Mouse (Mus musculus) c-Kit-negative CD71-positive TER-119-positive erythroid progenitor cells, embryonic 14.5 days (primary cell): Measurements from ENCODE around the gene Mgp.
"Not testable (repeated sequence)": the region's sequence is repeated elsewhere in the genome, so short reads cannot be mapped to it uniquely, and the experiment has no call there.

Experiments
- DNase-seq: peaks from one replicate; pipeline ENCODE4 v3.0.0-alpha.2; 2013; ENCODE audit warnings: low read depth, low spot score

Gene Mgp

GRCm38 (mm10) chr6:136898222-136898621 is 22.6 kb upstream of the Mgp start:
- DNase-seq: no peak

- DNase-seq: no peak
These were observed 22.2 kb upstream of the Mgp start for GRCm38 (mm10) chr6:136897789-136898188.

- DNase-seq: no peak
These were observed 19.1 kb upstream of the Mgp start for GRCm38 (mm10) chr6:136894532-136895339.

- DNase-seq: no peak
These were observed 16.4 kb upstream of the Mgp start for GRCm38 (mm10) chr6:136892002-136892401.

- DNase-seq: no peak
These were observed 13.9 kb upstream of the Mgp start for GRCm38 (mm10) chr6:136889554-136889953.

GRCm38 (mm10) chr6:136889067-136889466 is 13.4 kb upstream of the Mgp start:
- DNase-seq: no peak

GRCm38 (mm10) chr6:136887854-136888253 is 12.2 kb upstream of the Mgp start:
- DNase-seq: no peak

GRCm38 (mm10) chr6:136884766-136885165 is 9.1 kb upstream of the Mgp start:
- not testable (repeated sequence) for DNase-seq

- DNase-seq: no peak
These were observed 8.3 kb upstream of the Mgp start for GRCm38 (mm10) chr6:136883961-136884360.

GRCm38 (mm10) chr6:136883431-136883915 is 7.8 kb upstream of the Mgp start:
- no peak for DNase-seq

GRCm38 (mm10) chr6:136881678-136882077 is 6.1 kb upstream of the Mgp start:
- no peak for DNase-seq

GRCm38 (mm10) chr6:136874599-136874998 is 1.0 kb downstream of the Mgp start:
- DNase-seq: no peak

- DNase-seq: no peak
These were observed 6.7 kb downstream of the Mgp start for GRCm38 (mm10) chr6:136868921-136869320.

GRCm38 (mm10) chr6:136866150-136866549 is 9.5 kb downstream of the Mgp start:
- DNase-seq: no peak

GRCm38 (mm10) chr6:136865360-136865759 is 10.3 kb downstream of the Mgp start:
- DNase-seq: no peak

- peak; percentile 50 for DNase-seq
These were observed 14.6 kb downstream of the Mgp start for GRCm38 (mm10) chr6:136861020-136861419.

- DNase-seq: peak; percentile 34
These were observed 17.2 kb downstream of the Mgp start for GRCm38 (mm10) chr6:136858420-136858819.

GRCm38 (mm10) chr6:136857873-136858260 is 17.8 kb downstream of the Mgp start:
- no peak for DNase-seq

GRCm38 (mm10) chr6:136857186-136857872 is 18.3 kb downstream of the Mgp start, which contains the start of gene Art4:
TSS of gene Art4 (minus strand) at chr6:136857733.
- peak; percentile 82 for DNase-seq

GRCm38 (mm10) chr6:136856071-136856636 is 19.5 kb downstream of the Mgp start:
- DNase-seq: peak; percentile 68

GRCm38 (mm10) chr6:136855183-136855582 is 20.4 kb downstream of the Mgp start:
- DNase-seq: no peak

- no peak for DNase-seq
These were observed 21.3 kb downstream of the Mgp start for GRCm38 (mm10) chr6:136854361-136854781.
